ENCODE assay signal across 8 mouse cellular contexts in genomic region chr12:114012860-114013259, GRCm38 (mm10).
DNase-seq lines count a peak whose midpoint lies in the region.
"Not testable (repeated sequence)": the region's sequence is repeated elsewhere in the genome, so short reads cannot be mapped to it uniquely, and the experiment has no call there.

No protein-coding gene starts in this region.

- not testable (repeated sequence) for H3K4me1 ChIP-seq in limb, embryonic 10.5 days; midbrain, embryonic 10.5 days

- not testable (repeated sequence) for H3K4me3 ChIP-seq in limb, embryonic 10.5 days; midbrain, embryonic 10.5 days

- 22% methylated on average over 4 of the region's 4 CpGs for WGBS in limb, embryonic 10.5 days
- 19% methylated on average over 4 of the region's 4 CpGs for WGBS in midbrain, embryonic 10.5 days

- H3K27ac ChIP-seq in limb, embryonic 10.5 days; midbrain, embryonic 10.5 days (replicated peaks): not testable (repeated sequence)

- H3K9me3 ChIP-seq in limb, embryonic 10.5 days (replicated peaks): not testable (repeated sequence)
- peaks cover 17% of the 10 kb centered on the region; the same call in 1 of the 2 replicates for H3K9me3 ChIP-seq in midbrain, embryonic 10.5 days (replicated peaks)

- DNase-seq in 3T3-L1 (ENCODE audit: low read depth, low spot score) (peak; percentile 52), ZHBTc4 (ENCODE audit: low read depth, low spot score) (peak; percentile 88)
- peak; percentile 21 to 30 for DNase-seq in cerebellum, adult 18-20 months
- DNase-seq in gastrocnemius, postnatal 10 days: peak; percentile 36
- peak; percentile 90 for DNase-seq in kidney, adult 18-20 months
- peak; percentile 33 for DNase-seq in limb, embryonic 10.5 days (ENCODE audit: low spot score)
- DNase-seq in midbrain, embryonic 10.5 days (ENCODE audit: low spot score): peak; percentile 11
- peak; percentile 64 to 90 for DNase-seq in spleen, postnatal 4 days (ENCODE audit: low spot score in 2 of 2)

- H3K36me3 ChIP-seq in limb, embryonic 10.5 days; midbrain, embryonic 10.5 days: not testable (repeated sequence)

- H3K27me3 ChIP-seq in limb, embryonic 10.5 days (ENCODE audit: low read depth, poor library complexity, severe bottlenecking); midbrain, embryonic 10.5 days (ENCODE audit: low read depth, poor library complexity, severe bottlenecking): not testable (repeated sequence)

Comparison
In these comparisons a context has a peak if more than half of its experiments do, and no peak if none do; other contexts are left out.
1. DNase-seq: peak in every context shown above with its lines; median percentile 90 in kidney, adult 18-20 months; 88 in ZHBTc4; 77 in spleen, postnatal 4 days; 52 in 3T3-L1; 36 in gastrocnemius, postnatal 10 days; 33 in limb, embryonic 10.5 days; 26 in cerebellum, adult 18-20 months; 11 in midbrain, embryonic 10.5 days.